Mouse (Mus musculus): ENCODE results near the gene Mybbp1a. TPM values are rescaled to one million over a fixed set of nuclear protein-coding genes. Genes with fewer than 3 reads are reported as not detected.

The Mybbp1a gene
- total and polyA plus RNA-seq, 3 experiments: 344 to 3,394 (median 602) TPM

GRCm38 (mm10) chr11:72410521-72411092, 30.5 kb upstream of the Mybbp1a start:
- Histone ChIP-seq H3K9me3 (replicated peaks; ENCODE audit: insufficient read depth, low read length) (no peaks in the 10 kb centered on the region), H3K27me3 (ENCODE audit: control insufficient read depth in 1 of 2, insufficient read depth in 2 of 2, low read length in 2 of 2) (no peaks in the 10 kb centered on the region), H3K4me1 (ENCODE audit: control insufficient read depth in 1 of 2, insufficient read depth in 2 of 2, low read length in 2 of 2) (peaks cover 10 to 41% of the 10 kb centered on the region in 2 experiments; a peak in 3 of 4 replicates), H3K36me3 (ENCODE audit: control insufficient read depth in 1 of 2, insufficient read depth in 2 of 2, low read length in 2 of 2) (peaks cover 0 to 21% of the 10 kb centered on the region in 2 experiments; a peak in 2 of 4 replicates), H3K4me3 (ENCODE audit: control insufficient read depth in 1 of 2, insufficient read depth in 1 of 2, low read depth in 2 of 2, low read length in 2 of 2) (peak overlapping the region; percentile 62 to 77), H3K9ac (ENCODE audit: control insufficient read depth, low read depth, low read length, poor library complexity, severe bottlenecking) (peak overlapping the region; percentile 1; the same call in 1 of the 2 replicates), H3K27ac (ENCODE audit: control insufficient read depth, low read depth, low read length) (no peak overlapping the region), H3K79me2 (ENCODE audit: control insufficient read depth, insufficient read depth, low read length, poor library complexity) (no peaks in the 10 kb centered on the region)
- no peak for DNase-seq (ENCODE audit: low read depth, low spot score)
- TF ChIP-seq MAFK (IDR thresholded peaks at IDR 0.05; ENCODE audit: borderline replicate concordance, low read depth, low read length) (no peak), RCOR1 (IDR thresholded peaks at IDR 0.05; ENCODE audit: low read depth, low read length) (no peak), MXI1 (IDR thresholded peaks at IDR 0.05; ENCODE audit: low read depth, low read length) (no peak), ZNF384 (IDR thresholded peaks at IDR 0.05; ENCODE audit: low read depth, low read length) (no peak), TAL1 (IDR thresholded peaks at IDR 0.05; ENCODE audit: low read length) (no peak), GABPA (IDR thresholded peaks at IDR 0.05; ENCODE audit: low read depth, low read length) (no peak), POLR2AphosphoS5 (IDR thresholded peaks at IDR 0.05; ENCODE audit: borderline replicate concordance, low read depth, low read length) (no peak), E2F4 (IDR thresholded peaks at IDR 0.05; ENCODE audit: borderline replicate concordance, low read depth, low read length) (no peak), TCF12 (IDR thresholded peaks at IDR 0.05; ENCODE audit: low read depth, low read length) (no peak), NRF1 (IDR thresholded peaks at IDR 0.05; ENCODE audit: insufficient read depth, low read depth, low read length, poor library complexity, severe bottlenecking) (no peak), HCFC1 (IDR thresholded peaks at IDR 0.05; ENCODE audit: low read depth, low read length) (no peak), MAX (IDR thresholded peaks at IDR 0.05; ENCODE audit: low read length) (no peak), POLR2A (IDR thresholded peaks at IDR 0.05; ENCODE audit: control insufficient read depth in 1 of 2, insufficient read depth in 1 of 2, low read depth in 1 of 2, low read length in 2 of 2, poor library complexity in 1 of 2) (no peak), MYB (IDR thresholded peaks at IDR 0.05; ENCODE audit: low read depth, low read length) (no peak), ELF1 (IDR thresholded peaks at IDR 0.05; ENCODE audit: low read depth, low read length) (no peak), CTCF (IDR thresholded peaks at IDR 0.05 in 2 of 3, conservative IDR thresholded peaks at IDR 0.05 in 1 of 3; ENCODE audit: control insufficient read depth in 1 of 3, insufficient read depth in 1 of 3, low read depth in 2 of 3, low read length in 3 of 3, poor library complexity in 1 of 3, severe bottlenecking in 1 of 3) (peak in 2 of 3 experiments; percentile 38 to 49; a peak in 3 of 6 replicates), POLR2AphosphoS2 (IDR thresholded peaks at IDR 0.05; ENCODE audit: low read length) (no peak), MYC (IDR thresholded peaks at IDR 0.05; ENCODE audit: low read depth, low read length) (no peak), SMC3 (IDR thresholded peaks at IDR 0.05; ENCODE audit: low read depth, low read length) (peak; percentile 44; the same call in 1 of the 2 replicates), CHD1 (IDR thresholded peaks at IDR 0.05; ENCODE audit: low read depth, low read length) (no peak), GATA1 (IDR thresholded peaks at IDR 0.05; ENCODE audit: low read depth, low read length) (no peak), USF2 (IDR thresholded peaks at IDR 0.05; ENCODE audit: borderline replicate concordance in 1 of 2, insufficient read depth in 1 of 2, low read depth in 1 of 2, low read length in 2 of 2) (no peak), RAD21 (IDR thresholded peaks at IDR 0.05; ENCODE audit: low read depth, low read length) (peak; percentile 23), TBP (IDR thresholded peaks at IDR 0.05; ENCODE audit: low read depth, low read length) (no peak), ZKSCAN1 (IDR thresholded peaks at IDR 0.05; ENCODE audit: low read depth, low read length) (no peak), UBTF (IDR thresholded peaks at IDR 0.05; ENCODE audit: borderline replicate concordance, insufficient read depth, low read depth, low read length) (0 out of 2 replicates have a peak, but pooled peaks have one; percentile 16), MAZ (IDR thresholded peaks at IDR 0.05; ENCODE audit: low read depth, low read length) (no peak), NELFE (IDR thresholded peaks at IDR 0.05; ENCODE audit: low read depth, low read length) (no peak), ZC3H11A (IDR thresholded peaks at IDR 0.05; ENCODE audit: low read depth, low read length) (no peak), CHD2 (IDR thresholded peaks at IDR 0.05; ENCODE audit: low read length) (no peak), ZMIZ1 (IDR thresholded peaks at IDR 0.05; ENCODE audit: low read depth, low read length) (no peak), SIN3A (IDR thresholded peaks at IDR 0.05; ENCODE audit: low read length) (no peak), JUND (IDR thresholded peaks at IDR 0.05; ENCODE audit: low read depth, low read length) (no peak), USF1 (IDR thresholded peaks at IDR 0.05; ENCODE audit: low read depth, low read length) (no peak)

Measured in MEL (cell line).